Mouse (Mus musculus) myocyte (in vitro differentiated cells): ENCODE measurements around the gene Tmem29.

Experiments
- CEBPB ChIP-seq: IDR thresholded peaks from 2 replicates; pipeline ENCODE4 v1.6.1; 2011; ENCODE audit warnings: mild to moderate bottlenecking, moderate library complexity; ENCODE audit not compliant: poor library complexity, insufficient read depth, severe bottlenecking
- E2F4 ChIP-seq: IDR thresholded peaks from one replicate; pipeline ENCODE4 v1.6.1; 2011; ENCODE audit warnings: mild to moderate bottlenecking, control low read depth, moderate library complexity; ENCODE audit not compliant: insufficient read depth
- MAX ChIP-seq: IDR thresholded peaks from one replicate; pipeline ENCODE4 v1.6.1; 2011; ENCODE audit warnings: low read depth, mild to moderate bottlenecking, control low read depth
- MYOG ChIP-seq, 3 experiments: IDR thresholded peaks; one replicate each; pipeline ENCODE4 v1.6.1; 2011; ENCODE audit warnings: control low read depth in 2 of 3, low read depth in 2 of 3, mild to moderate bottlenecking in 2 of 3; ENCODE audit not compliant: insufficient read length in 2 of 3, control insufficient read depth in 1 of 3, insufficient read depth in 1 of 3
- POLR2A ChIP-seq: IDR thresholded peaks from one replicate; pipeline ENCODE4 v1.6.1; 2011; ENCODE audit warnings: low read depth, mild to moderate bottlenecking, control low read depth, moderate library complexity; ENCODE audit not compliant: insufficient read length
- REST ChIP-seq: IDR thresholded peaks from one replicate; pipeline ENCODE4 v1.6.1; 2011; ENCODE audit warnings: mild to moderate bottlenecking, control low read depth, moderate library complexity; ENCODE audit not compliant: insufficient read depth, insufficient read length
- SRF ChIP-seq: IDR thresholded peaks from one replicate; pipeline ENCODE4 v1.6.1; 2011; ENCODE audit warnings: low read depth; ENCODE audit not compliant: control insufficient read depth, insufficient read length
- USF1 ChIP-seq: IDR thresholded peaks from one replicate; pipeline ENCODE4 v1.6.1; 2011; ENCODE audit warnings: low read depth, mild to moderate bottlenecking, control low read depth, moderate library complexity

DNA sequence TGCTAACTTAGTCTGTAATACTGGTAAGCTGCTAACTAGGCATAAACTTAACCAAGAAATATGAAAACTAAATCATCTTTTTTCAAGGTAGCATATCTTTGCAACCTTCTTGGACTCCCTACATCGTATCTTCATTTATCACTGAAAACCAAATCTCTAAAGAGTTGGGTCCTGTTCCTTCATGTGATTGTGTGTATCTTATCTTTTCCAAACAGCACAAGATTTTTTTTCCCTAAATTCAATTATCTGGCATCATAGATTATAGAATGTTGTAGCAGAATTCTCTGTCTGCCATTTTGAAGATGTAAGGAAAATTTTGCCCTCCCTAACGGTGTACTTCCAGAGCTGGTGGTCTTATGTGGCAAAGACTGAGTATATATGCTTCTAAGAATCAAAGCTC, 22.6 kb downstream of the Tmem29 start:
- TF ChIP-seq REST, result no peak
- TF ChIP-seq E2F4, result no peak
- no peak for TF ChIP-seq CEBPB
- TF ChIP-seq USF1, result no peak
- TF ChIP-seq POLR2A, result no peak
- no peak for TF ChIP-seq MYOG (IDR thresholded peaks at IDR 0.05; ENCODE audit: control insufficient read depth in 1 of 3, insufficient read depth in 1 of 3, insufficient read length in 2 of 3, low read depth in 2 of 3)
- TF ChIP-seq MAX, result no peak
- TF ChIP-seq SRF, result no peak
